Mouse (Mus musculus) heart, postnatal 25 days (tissue): ENCODE results near the gene Cd8a. TPM values are rescaled to one million over a fixed set of nuclear protein-coding genes. Genes with fewer than 3 reads are reported as not detected.

Source experiments
- DNase-seq: peaks from one replicate; pipeline ENCODE4 v3.0.0; 2022; ENCODE audit warnings: low spot score
- intact Hi-C: fragments of 180-260 bp; cut with DNase I; formaldehyde crosslinking; loops from one replicate; pipeline ENCODE4 v1.15.1; 2025
- total RNA-seq, 2 experiments: library from RNA; stranded (reverse); gene quantifications; 2 replicates each; pipeline ENCODE4 v1.2.3; 2021

Cd8a gene
- total RNA-seq, 2 experiments from 2014 or later, result 0.13 TPM; not detected in 1

GRCm38 (mm10) chr6:71363995-71364394, 9.2 kb upstream of the Cd8a start:
- DNase-seq, result no peak
- intact Hi-C loops, result no loop called here

GRCm38 (mm10) chr6:71369416-71369815, 3.8 kb upstream of the Cd8a start:
- no peak for DNase-seq
- intact Hi-C loops, result no loop called here

- intact Hi-C loops, result no loop called here
Measured at GRCm38 (mm10) chr6:71371085-71371605, 2.1 kb upstream of the Cd8a start.

GRCm38 (mm10) chr6:71372041-71372720, 1.0 kb upstream of the Cd8a start:
- intact Hi-C loops, result no loop called here
- DNase-seq, result no peak

More at GRCm38 (mm10) chr6:71371085-71371605, 2.1 kb upstream of the Cd8a start:
- DNase-seq, result no peak

GRCm38 (mm10) chr6:71374311-71374829, 1.1 kb downstream of the Cd8a start:
- intact Hi-C loops, result no loop called here

GRCm38 (mm10) chr6:71374921-71375320, 1.7 kb downstream of the Cd8a start:
- intact Hi-C loops, result no loop called here
- no peak for DNase-seq

More at GRCm38 (mm10) chr6:71374311-71374829, 1.1 kb downstream of the Cd8a start:
- DNase-seq, result no peak

- intact Hi-C loops, result no loop called here
- no peak for DNase-seq
Measured at GRCm38 (mm10) chr6:71376711-71377110, 3.5 kb downstream of the Cd8a start.

GRCm38 (mm10) chr6:71381654-71382053, 8.4 kb downstream of the Cd8a start:
- intact Hi-C loops, result no loop called here
- DNase-seq, result no peak

- no peak for DNase-seq
- intact Hi-C loops, result no loop called here
Measured at GRCm38 (mm10) chr6:71390496-71390895, 17.3 kb downstream of the Cd8a start.

- DNase-seq, result no peak
- intact Hi-C loops, result loop anchor here (5.0 kb wide), 2 partner anchors 229 to 249 kb away; no protein-coding TSS in a partner anchor
Measured at GRCm38 (mm10) chr6:71396016-71396415, 22.8 kb downstream of the Cd8a start.

- intact Hi-C loops, result loop anchor here (5.0 kb wide), 2 partner anchors 229 to 249 kb away; no protein-coding TSS in a partner anchor
- no peak for DNase-seq
Measured at GRCm38 (mm10) chr6:71396761-71397160, 23.5 kb downstream of the Cd8a start.

- no peak for DNase-seq
Measured at GRCm38 (mm10) chr6:71398829-71399609, 25.8 kb downstream of the Cd8a start.

GRCm38 (mm10) chr6:71414624-71415023, 41.4 kb downstream of the Cd8a start:
- DNase-seq, result no peak
- intact Hi-C loops, result no loop called here

More at GRCm38 (mm10) chr6:71398829-71399609, 25.8 kb downstream of the Cd8a start:
- intact Hi-C loops, result loop anchor here (5.0 kb wide), 2 partner anchors 232 to 252 kb away; no protein-coding TSS in a partner anchor

- intact Hi-C loops, result no loop called here
- DNase-seq, result no peak
Measured at GRCm38 (mm10) chr6:71415446-71415845, 42.2 kb downstream of the Cd8a start.

- intact Hi-C loops, result no loop called here
- DNase-seq, result no peak
Measured at GRCm38 (mm10) chr6:71418874-71419273, 45.6 kb downstream of the Cd8a start.

- intact Hi-C loops, result no loop called here
- no peak for DNase-seq
Measured at GRCm38 (mm10) chr6:71420848-71421247, 47.6 kb downstream of the Cd8a start.

- intact Hi-C loops, result loop anchor here (2.0 kb wide), 1 partner anchor 255 kb away; no protein-coding TSS in a partner anchor
- no peak for DNase-seq
Measured at GRCm38 (mm10) chr6:71422162-71422561, 48.9 kb downstream of the Cd8a start.

GRCm38 (mm10) chr6:71423116-71423515, 49.9 kb downstream of the Cd8a start:
- no peak for DNase-seq
- intact Hi-C loops, result loop anchor here (2.0 kb wide), 1 partner anchor 256 kb away; no protein-coding TSS in a partner anchor

- intact Hi-C loops, result no loop called here
Measured at GRCm38 (mm10) chr6:71425681-71426080, 52.5 kb downstream of the Cd8a start.

GRCm38 (mm10) chr6:71427996-71428725, 54.9 kb downstream of the Cd8a start:
- intact Hi-C loops, result no loop called here
- no peak for DNase-seq

More at GRCm38 (mm10) chr6:71425681-71426080, 52.5 kb downstream of the Cd8a start:
- DNase-seq, result no peak
